Mouse (Mus musculus) retina, adult 2 months (tissue): ENCODE results near the gene Nlgn2.

Source experiments
- DNase-seq: peaks from one replicate; pipeline ENCODE4 v3.0.0-alpha.2; 2012; ENCODE audit warnings: low read depth, low spot score

Gene Nlgn2

GRCm38 (mm10) chr11:69795983-69796435 lies 41.6 kb downstream of the Nlgn2 start:
- no peak for DNase-seq

DNA sequence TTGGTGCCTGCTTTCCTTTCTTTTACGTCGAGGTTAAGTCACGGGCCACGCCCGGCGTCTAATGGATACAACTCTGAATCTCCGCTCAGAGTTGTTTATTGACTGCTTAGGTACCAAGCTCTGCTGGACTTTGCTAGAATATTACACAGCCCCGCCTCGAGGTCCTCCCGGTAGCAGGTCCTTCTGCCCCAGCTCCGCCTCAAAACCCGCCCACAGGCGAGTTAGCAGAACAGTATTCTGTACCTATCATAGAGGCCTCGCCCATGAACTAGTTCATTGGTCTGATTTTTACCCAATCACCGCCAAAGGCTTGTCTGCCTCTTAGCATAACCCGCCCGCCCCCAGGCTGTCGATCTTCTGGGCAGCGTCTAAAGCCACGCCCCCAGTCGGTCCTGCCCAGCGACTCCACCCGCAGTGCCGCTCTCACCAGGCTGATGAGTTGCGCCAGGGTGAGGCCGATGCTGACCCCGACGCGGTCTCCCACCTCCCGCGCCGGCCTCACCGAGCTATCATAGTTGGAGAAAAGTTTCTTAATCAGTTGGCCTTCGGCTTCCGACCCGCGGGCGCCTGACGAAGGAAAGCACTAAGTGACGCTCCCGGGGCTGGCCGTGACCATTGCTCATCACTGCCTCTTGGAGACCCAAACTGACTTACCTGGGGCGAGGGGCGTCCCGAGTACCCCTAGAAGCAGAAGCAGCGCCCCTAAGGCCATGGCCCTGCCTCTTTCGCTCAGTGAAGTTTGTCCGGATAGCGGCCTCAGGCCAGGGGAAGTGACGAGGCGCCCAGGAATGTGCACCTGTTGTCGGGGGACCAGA lies 42.2 kb downstream of the Nlgn2 start, which contains the start of gene Chrnb1:
TSS of gene Chrnb1 (minus strand) at position 776 of the 815 bp plus-strand sequence.
- peak; percentile 86 for DNase-seq

- DNase-seq, result no peak
Observed at GRCm38 (mm10) chr11:69793429-69793828, 44.2 kb downstream of the Nlgn2 start.

DNA sequence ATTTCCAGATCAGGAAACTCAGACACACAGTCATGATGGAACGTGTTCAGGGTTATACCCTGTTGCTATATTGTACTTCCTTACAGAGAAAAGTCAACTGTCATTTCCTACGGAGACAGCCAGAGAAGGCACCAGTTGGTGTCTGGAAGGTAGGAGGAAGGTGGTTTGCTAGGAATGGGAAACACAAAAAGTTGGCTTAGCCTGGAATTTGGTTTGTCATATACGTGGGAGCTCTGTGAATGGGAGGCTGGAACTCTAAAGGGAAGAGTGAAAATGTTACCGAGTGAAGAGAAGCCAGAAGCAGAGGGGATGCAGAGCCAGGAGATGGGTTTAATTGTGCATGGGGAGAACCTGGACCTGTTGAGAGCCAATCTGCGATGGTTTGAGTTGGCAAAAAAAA lies 46.2 kb downstream of the Nlgn2 start:
- DNase-seq, result no peak

GRCm38 (mm10) chr11:69789431-69789830 lies 48.2 kb downstream of the Nlgn2 start:
- no peak for DNase-seq

DNA sequence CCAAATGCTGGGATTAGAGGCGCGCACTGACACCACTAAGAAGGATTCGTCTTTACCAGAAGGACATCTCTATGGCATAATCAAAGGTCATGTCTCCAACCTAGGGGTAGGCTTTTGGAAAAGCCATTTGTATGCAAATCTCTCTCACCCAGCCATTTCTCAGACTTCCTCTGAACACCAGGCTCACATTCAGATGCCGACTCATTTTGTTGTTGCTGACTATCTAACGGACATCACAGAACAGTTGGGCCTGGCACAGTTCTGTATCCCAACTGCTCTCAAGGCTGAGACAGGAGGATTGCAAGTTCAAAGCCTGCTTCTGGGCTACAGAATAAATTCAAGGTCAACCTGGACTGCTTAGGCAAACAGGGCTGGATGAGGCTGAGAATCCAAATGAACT lies 50.3 kb downstream of the Nlgn2 start:
- DNase-seq, result no peak

DNA sequence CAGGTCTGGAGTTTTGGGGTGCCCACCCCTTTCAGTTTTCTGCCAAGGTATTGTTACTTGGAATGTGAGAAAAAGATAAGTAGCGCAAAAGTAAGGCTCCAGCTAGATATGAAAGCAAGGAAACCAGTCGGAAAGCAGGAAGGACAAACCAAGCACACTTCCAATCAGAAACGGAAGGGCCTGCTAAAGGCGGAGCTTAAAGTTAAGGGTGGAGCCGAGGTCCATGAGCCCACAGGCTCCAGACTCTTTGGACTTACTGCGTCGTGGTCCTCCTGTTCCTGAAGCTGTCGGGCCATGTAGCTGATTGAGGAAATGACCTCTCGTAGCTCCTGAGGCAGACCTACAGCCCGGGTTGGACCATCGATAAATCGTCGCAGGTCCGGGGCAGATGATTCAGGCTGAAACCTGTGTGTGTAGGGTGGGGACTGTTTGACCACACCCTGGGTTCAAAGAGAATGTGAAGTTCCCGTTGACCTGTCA lies 52.8 kb downstream of the Nlgn2 start:
- DNase-seq, result no peak

GRCm38 (mm10) chr11:69781828-69782227 lies 55.8 kb downstream of the Nlgn2 start:
- no peak for DNase-seq

DNA sequence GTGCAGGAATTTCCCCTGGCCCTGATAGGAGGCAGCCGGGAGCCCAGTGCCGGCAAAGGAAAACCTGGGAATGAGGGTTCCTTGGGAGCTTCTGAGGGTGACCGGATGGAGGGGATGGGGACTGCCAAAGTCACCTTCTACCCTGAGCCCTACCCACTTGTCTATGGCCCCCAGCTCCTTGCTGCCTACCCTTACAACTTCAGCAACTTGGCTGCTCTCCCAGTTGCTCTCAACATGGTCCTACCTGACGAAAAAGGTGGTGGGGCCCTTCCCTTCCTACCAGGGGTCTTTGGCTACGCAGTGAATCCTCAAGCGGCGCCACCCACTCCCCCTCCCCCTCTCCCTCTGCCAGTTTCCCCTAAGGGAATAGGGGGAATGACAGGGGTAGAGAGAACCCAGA lies 58.6 kb downstream of the Nlgn2 start:
- DNase-seq, result no peak

GRCm38 (mm10) chr11:69778258-69778982 lies 59.2 kb downstream of the Nlgn2 start:
- DNase-seq, result no peak

- no peak for DNase-seq
Observed at GRCm38 (mm10) chr11:69777504-69778257, 59.9 kb downstream of the Nlgn2 start.

DNA sequence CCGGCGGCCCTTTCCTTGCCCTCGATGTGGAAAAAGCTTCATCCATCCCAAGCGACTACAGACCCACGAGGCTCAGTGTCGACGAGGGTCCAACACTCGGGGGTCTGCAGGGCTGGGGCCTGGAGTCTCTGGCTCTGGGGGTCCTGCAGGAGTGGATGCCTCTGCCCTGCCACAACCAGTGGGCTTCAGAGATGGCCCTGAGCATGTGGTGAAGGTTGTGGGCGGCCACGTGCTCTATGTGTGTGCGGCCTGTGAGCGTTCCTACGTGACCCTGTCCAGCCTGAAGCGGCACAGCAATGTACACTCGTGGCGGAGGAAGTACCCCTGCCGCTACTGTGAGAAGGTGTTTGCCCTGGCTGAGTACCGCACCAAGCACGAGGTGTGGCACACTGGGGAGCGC lies 61.1 kb downstream of the Nlgn2 start:
- DNase-seq, result no peak

- DNase-seq, result no peak
Observed at GRCm38 (mm10) chr11:69775716-69776115, 61.9 kb downstream of the Nlgn2 start.

DNA sequence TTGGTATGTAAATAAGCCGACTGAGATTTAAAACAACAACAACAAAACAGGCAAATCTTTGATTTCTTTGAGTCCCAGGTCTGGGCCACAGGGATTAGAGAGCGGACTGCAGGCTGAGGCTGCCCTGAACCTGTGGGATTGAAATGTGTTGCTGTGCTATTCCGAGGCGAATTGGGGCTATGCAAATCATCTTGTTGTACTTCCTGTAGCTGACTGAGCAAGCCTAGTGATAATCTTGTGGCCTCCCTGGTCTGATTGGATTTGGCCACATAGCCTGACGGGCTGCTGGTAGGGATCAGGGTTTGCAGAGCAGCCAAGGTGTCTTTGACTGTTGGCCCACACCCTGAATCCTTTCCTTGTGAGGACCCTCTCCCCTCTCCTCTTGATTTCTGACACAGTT lies 62.6 kb downstream of the Nlgn2 start:
- DNase-seq, result peak; percentile 61
